Mouse (Mus musculus): Measurements from ENCODE around the gene Mmp9. TPM values are rescaled to one million over a fixed set of nuclear protein-coding genes. Genes with fewer than 3 reads are reported as not detected.
A peak's percentile ranks its signal among the peaks of the same experiment; 100 is the strongest.

Gene Mmp9
- polyA plus RNA-seq, 1 experiment from 2014 or later = 0.42 TPM

DNA sequence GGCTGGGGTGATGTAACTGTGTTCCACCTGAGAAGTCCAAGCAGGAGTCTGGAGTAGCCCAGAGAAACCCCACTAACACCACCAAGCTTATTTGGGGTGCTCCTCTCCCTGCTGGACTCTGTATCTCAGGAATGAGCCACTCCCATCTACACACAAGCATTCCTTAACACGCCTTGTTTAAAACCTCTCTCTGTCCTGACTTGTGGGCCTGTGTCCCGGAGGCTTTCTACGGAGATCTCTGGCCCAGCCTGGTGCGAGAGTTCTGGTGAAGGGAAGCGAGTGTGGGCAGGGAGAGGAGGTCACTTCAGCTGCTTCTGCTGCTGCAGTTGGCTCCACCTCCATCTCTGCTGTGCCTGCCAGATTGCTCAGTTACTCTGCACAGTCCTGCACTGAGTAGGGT lies 15.6 kb downstream of the Mmp9 start:
- Histone ChIP-seq H3K4me2 (no peak overlapping the region), H3K4me1 (replicated peaks) (peaks cover 9% of the 10 kb centered on the region), H3K27ac (ENCODE audit: poor library complexity, severe bottlenecking) (no peak overlapping the region), H3K36me3 (no peaks in the 10 kb centered on the region), H3K9ac (no peak overlapping the region), H3K9me3 (replicated peaks) (peaks cover 7% of the 10 kb centered on the region; the same call in 1 of the 2 replicates), H3K4me3 (no peak overlapping the region), H3K27me3 (replicated peaks) (peaks cover 71% of the 10 kb centered on the region)
- WGBS = 59% methylated on average over 5 of the region's 5 CpGs
- no peak for ATAC-seq (ENCODE audit: insufficient number of reproducible peaks, low FRiP score)

DNA sequence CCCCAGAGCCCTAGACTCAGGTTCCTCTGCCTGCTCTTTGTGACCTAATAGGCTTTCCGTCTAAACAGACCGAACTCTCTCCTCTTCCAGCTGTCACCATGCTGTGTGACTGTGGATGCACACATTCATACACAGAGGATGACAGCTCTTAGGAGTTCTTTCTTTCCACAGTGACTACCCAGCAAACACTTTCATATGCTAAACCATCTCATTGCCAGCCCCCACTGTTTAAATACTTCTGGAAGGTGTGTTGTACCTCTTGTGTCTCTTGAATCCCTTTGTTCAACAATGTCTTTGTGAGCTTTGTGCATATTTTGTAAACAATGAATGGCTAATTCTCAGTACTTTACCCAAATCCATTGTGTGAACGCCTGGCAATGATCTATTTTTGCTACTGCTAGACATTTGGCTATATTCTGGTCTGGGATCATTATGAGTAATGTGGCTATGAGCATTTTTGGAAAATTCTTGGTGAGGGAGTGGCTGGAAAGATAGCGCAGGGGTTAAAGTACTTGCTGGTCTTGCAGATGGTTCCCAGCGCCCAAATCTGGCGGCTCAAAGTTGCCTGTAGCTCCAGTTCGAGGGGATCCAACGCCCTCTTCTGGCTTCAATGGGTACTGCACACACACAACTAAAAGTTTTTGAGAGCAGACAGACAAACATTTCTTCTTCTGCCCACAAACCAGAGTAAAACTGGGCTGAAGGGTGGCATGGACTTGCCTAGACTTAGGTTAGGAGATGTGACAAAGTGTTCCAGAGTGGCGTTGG lies 17.2 kb downstream of the Mmp9 start:
- Histone ChIP-seq H3K9ac (no peak overlapping the region), H3K9me3 (replicated peaks) (peaks cover 7% of the 10 kb centered on the region; the same call in 1 of the 2 replicates), H3K4me2 (no peak overlapping the region), H3K4me3 (no peak overlapping the region), H3K27me3 (replicated peaks) (peaks cover 61% of the 10 kb centered on the region), H3K36me3 (no peaks in the 10 kb centered on the region), H3K4me1 (replicated peaks) (peaks cover 11% of the 10 kb centered on the region), H3K27ac (ENCODE audit: poor library complexity, severe bottlenecking) (no peak overlapping the region)
- no peak for ATAC-seq (ENCODE audit: insufficient number of reproducible peaks, low FRiP score)
- WGBS = 56% methylated on average over 9 of the region's 9 CpGs

DNA sequence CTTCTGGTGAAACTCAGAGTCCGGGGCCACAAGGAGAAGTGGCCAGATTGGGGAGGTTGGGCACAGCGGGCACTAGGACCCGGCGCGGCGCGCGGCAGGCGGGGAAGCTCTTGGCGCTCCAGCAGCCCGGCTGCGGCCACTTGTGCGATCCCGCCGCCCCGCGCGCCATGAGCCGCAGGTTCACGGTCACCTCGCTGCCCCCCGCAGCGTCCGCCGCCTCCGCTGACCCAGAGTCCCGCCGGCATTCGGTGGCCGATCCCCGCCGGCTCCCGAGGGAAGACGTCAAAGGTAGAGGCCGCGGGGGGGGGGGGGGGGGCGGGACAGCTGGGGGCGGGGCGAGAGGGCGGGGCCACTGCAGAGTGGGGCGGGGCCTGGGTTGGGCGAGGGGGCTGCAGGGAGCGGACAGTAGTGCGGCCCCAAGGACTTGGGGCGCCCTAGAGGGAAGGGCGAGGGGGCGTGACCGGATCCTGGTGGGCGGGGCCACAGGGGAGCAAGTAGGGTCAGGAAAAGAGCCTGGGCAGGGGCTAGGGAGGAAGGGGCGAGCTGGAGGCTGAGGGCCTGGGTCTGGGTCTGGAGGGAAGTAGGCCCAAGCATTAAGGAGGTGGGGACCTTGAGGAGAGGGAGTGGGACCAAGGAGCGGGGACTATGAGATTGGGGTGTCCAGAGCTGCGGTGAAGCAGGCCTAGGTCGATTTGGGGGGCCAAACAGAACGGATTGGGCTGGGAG lies 20.3 kb downstream of the Mmp9 start, which contains the start of gene Slc12a5:
Slc12a5 (plus strand) TSS at position 87 of the 726 bp plus-strand sequence.
- Histone ChIP-seq H3K4me1 (replicated peaks) (peaks cover 11% of the 10 kb centered on the region), H3K9ac (peak within 1 kb of the TSS; percentile 67), H3K27ac (ENCODE audit: poor library complexity, severe bottlenecking) (no peak within 1 kb of the TSS), H3K4me3 (peak within 1 kb of the TSS; percentile 73), H3K4me2 (peak within 1 kb of the TSS; percentile 88), H3K27me3 (replicated peaks) (peaks cover 61% of the 10 kb centered on the region), H3K9me3 (replicated peaks) (peaks cover 4% of the 10 kb centered on the region; the same call in 1 of the 2 replicates), H3K36me3 (no peaks in the 10 kb centered on the region)
- ATAC-seq (ENCODE audit: insufficient number of reproducible peaks, low FRiP score) = peak; percentile 83
- WGBS = 1% methylated on average over 48 of the region's 54 CpGs

DNA sequence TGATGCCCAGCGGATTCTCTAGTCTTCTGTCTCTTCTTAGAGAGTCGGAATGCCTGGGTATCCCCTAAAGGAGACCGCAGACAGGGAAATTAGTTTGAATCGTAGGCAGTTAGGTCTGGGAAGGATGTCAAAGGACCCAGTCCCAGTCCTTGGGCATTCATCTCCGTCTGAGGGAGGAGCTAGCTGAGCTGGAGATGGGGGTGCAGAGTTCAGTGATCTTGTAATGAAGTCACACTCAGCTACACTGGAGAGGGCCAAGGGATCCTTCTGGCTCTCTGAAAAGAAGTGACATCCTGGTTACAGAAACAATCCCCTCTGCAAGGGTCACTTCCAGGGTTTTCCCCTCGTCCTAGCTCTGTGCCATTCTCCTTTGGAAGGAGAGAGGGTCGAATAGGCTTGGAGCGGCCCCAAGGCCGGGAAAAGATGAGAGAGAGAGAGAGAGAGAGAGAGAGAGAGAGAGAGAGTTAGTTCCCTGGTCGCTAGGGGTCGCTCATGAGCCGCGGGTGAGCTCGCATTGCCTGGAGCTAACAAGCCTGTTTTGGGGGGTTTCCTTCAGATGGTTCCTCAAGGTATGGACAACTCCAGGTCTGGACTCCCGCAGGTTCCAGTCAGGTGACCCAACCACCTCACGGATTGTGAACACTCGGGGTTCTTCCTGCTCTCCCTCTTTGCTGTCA lies 21.1 kb downstream of the Mmp9 start:
- peak overlapping the region; percentile 67; the same call in 1 of the 2 replicates for H3K9ac ChIP-seq
- no peak overlapping the region for H3K27ac ChIP-seq (ENCODE audit: poor library complexity, severe bottlenecking)
- H3K36me3 ChIP-seq = no peaks in the 10 kb centered on the region
- ATAC-seq (ENCODE audit: insufficient number of reproducible peaks, low FRiP score) = no peak
- peak overlapping the region; percentile 88 for H3K4me2 ChIP-seq
- WGBS = 10% methylated on average over 17 of the region's 17 CpGs
- peaks cover 61% of the 10 kb centered on the region for H3K27me3 ChIP-seq (replicated peaks)
- peaks cover 11% of the 10 kb centered on the region for H3K4me1 ChIP-seq (replicated peaks)
- H3K9me3 ChIP-seq (replicated peaks) = peaks cover 3% of the 10 kb centered on the region; the same call in 1 of the 2 replicates
- H3K4me3 ChIP-seq = no peak overlapping the region; the same call in 1 of the 2 replicates

DNA sequence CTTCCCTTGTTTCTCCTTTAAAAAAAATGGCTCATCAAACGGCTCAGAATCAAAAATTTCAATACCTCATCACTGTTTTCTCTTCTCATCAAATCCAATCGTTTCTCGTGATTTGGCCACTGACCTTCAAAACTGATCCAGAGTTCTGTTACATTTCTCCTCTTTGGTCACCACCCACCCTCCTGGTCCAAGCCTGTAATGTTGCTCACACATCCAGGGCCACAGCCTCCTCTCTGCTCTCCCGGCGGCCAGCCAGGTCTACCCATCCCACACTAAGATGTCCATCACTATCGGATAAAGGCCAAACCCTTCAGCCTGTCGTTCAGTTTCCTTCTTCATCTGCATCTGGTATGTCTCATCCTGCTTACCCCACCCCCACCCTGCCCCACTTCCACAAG lies 21.6 kb downstream of the Mmp9 start:
- no peak for ATAC-seq (ENCODE audit: insufficient number of reproducible peaks, low FRiP score)
- no peaks in the 10 kb centered on the region for H3K36me3 ChIP-seq
- H3K4me3 ChIP-seq = no peak overlapping the region
- WGBS = 33% methylated on average over 7 of the region's 7 CpGs
- peaks cover 11% of the 10 kb centered on the region for H3K4me1 ChIP-seq (replicated peaks)
- peaks cover 3% of the 10 kb centered on the region; the same call in 1 of the 2 replicates for H3K9me3 ChIP-seq (replicated peaks)
- H3K27me3 ChIP-seq (replicated peaks) = peaks cover 61% of the 10 kb centered on the region
- no peak overlapping the region for H3K27ac ChIP-seq (ENCODE audit: poor library complexity, severe bottlenecking)
- H3K9ac ChIP-seq = no peak overlapping the region
- H3K4me2 ChIP-seq = no peak overlapping the region

DNA sequence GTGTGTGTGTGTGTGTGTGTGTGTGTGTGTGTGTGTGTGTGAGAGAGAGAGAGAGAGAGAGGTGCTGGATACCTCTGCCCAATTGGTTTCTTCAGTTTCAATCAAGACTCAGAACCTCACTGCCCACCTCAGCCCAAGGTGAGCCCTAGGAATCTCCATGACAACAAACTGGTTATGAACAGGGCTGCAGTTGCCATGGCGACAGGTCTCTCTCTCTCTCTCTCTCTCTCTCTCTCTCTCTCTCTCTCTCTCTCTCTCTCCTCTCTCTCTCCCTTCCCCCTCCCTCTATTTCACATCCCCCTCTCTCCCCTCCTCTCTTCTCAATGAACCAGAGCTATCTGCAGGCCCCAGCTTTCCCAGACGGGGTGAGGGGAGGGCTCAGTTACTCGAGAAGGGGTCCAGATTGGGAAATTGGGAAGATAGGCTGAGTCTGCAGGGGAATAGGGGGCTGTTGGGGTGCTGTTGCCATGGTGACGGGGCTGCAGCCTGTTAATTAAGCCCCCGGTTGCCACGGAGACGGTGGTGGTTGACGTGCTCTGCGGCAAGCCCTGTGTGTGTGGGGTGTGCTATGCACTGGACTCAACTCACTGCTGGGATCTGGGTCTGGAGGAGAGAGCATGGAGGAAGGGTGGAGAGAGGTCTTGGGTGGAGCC lies 23.8 kb downstream of the Mmp9 start:
- no peak overlapping the region for H3K27ac ChIP-seq (ENCODE audit: poor library complexity, severe bottlenecking)
- H3K9me3 ChIP-seq (replicated peaks) = no peaks in the 10 kb centered on the region
- H3K4me1 ChIP-seq (replicated peaks) = peaks cover 19% of the 10 kb centered on the region
- H3K36me3 ChIP-seq = no peaks in the 10 kb centered on the region
- no peak for ATAC-seq (ENCODE audit: insufficient number of reproducible peaks, low FRiP score)
- H3K4me2 ChIP-seq = no peak overlapping the region
- H3K9ac ChIP-seq = no peak overlapping the region
- H3K4me3 ChIP-seq = no peak overlapping the region
- peaks cover 73% of the 10 kb centered on the region for H3K27me3 ChIP-seq (replicated peaks)
- 54% methylated on average over 9 of the region's 9 CpGs for WGBS

DNA sequence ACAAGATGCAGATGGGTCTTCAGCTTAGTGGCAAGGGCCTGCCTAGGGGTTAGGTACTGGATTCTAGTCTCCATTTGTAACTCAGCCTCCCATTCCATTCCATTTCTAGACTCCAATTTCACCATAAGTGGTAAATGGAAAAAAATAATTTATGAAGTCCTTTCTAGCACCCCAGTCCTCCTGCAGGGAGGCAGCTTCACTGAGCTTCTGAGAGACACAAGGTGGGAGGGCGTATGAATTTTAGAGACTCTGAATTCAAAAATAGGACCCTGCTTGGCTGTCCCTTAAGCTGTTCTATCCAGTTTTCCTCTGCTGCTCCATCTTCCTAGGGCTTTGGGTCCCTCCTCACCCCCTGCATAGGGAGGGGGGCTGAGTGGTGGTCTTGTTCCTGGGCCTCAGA lies 24.4 kb downstream of the Mmp9 start:
- H3K36me3 ChIP-seq = no peaks in the 10 kb centered on the region
- H3K27me3 ChIP-seq (replicated peaks) = peaks cover 79% of the 10 kb centered on the region
- H3K4me2 ChIP-seq = no peak overlapping the region
- no peak overlapping the region for H3K27ac ChIP-seq (ENCODE audit: poor library complexity, severe bottlenecking)
- no peaks in the 10 kb centered on the region for H3K9me3 ChIP-seq (replicated peaks)
- no peak overlapping the region for H3K4me3 ChIP-seq
- no peak overlapping the region for H3K9ac ChIP-seq
- WGBS = 82% methylated on average over 1 of the region's 1 CpGs
- peaks cover 19% of the 10 kb centered on the region for H3K4me1 ChIP-seq (replicated peaks)
- ATAC-seq (ENCODE audit: insufficient number of reproducible peaks, low FRiP score) = no peak

DNA sequence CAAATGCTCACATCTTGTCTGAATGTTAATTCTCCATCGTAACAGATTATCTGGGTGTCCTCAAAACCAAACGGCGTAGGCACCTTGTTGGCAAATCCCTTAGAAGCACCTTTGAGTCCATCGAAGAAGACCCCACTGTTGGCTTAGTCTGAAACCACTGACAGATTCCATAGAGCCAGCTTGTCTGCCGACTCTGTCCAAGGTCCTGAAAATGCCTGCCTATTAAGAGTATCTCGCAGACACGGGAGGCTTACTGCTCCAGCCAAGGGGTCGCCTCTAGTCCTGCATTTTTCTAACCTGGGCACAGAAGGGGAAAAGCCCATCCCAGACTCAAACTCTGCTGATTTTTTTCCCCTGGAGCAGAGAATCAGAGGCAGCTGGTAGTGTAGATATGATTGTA lies 25.8 kb downstream of the Mmp9 start:
- Histone ChIP-seq H3K36me3 (no peaks in the 10 kb centered on the region), H3K9me3 (replicated peaks) (no peaks in the 10 kb centered on the region), H3K4me2 (no peak overlapping the region), H3K27ac (ENCODE audit: poor library complexity, severe bottlenecking) (no peak overlapping the region), H3K27me3 (replicated peaks) (peaks cover 89% of the 10 kb centered on the region), H3K4me3 (no peak overlapping the region), H3K9ac (no peak overlapping the region), H3K4me1 (replicated peaks) (peaks cover 17% of the 10 kb centered on the region)
- no peak for ATAC-seq (ENCODE audit: insufficient number of reproducible peaks, low FRiP score)
- 15% methylated on average over 8 of the region's 8 CpGs for WGBS

DNA sequence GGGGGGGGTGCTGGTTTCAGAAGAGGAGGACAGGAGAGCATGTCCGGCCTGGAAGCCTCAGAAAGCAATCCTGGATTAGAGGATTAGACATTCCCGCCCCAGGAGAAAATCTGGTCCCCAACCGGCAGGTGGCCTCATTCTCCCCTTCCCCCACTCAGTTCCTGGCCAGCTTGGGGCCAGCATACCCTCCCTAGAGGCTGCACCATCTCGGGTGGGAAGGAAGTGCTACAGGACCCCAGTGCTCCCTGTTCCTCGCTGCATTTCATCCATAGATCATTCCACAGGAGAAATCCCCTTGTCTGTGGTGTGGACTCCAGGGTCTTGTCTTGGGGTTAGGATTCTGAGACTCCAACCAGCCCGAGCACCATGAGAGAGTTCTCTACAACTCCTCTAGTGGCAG lies 26.6 kb downstream of the Mmp9 start:
- WGBS = 14% methylated on average over 6 of the region's 6 CpGs
- peaks cover 93% of the 10 kb centered on the region for H3K27me3 ChIP-seq (replicated peaks)
- peaks cover 17% of the 10 kb centered on the region for H3K4me1 ChIP-seq (replicated peaks)
- H3K36me3 ChIP-seq = no peaks in the 10 kb centered on the region
- no peaks in the 10 kb centered on the region for H3K9me3 ChIP-seq (replicated peaks)
- no peak overlapping the region for H3K27ac ChIP-seq (ENCODE audit: poor library complexity, severe bottlenecking)
- ATAC-seq (ENCODE audit: insufficient number of reproducible peaks, low FRiP score) = no peak
- H3K4me3 ChIP-seq = no peak overlapping the region
- H3K4me2 ChIP-seq = no peak overlapping the region
- H3K9ac ChIP-seq = no peak overlapping the region

DNA sequence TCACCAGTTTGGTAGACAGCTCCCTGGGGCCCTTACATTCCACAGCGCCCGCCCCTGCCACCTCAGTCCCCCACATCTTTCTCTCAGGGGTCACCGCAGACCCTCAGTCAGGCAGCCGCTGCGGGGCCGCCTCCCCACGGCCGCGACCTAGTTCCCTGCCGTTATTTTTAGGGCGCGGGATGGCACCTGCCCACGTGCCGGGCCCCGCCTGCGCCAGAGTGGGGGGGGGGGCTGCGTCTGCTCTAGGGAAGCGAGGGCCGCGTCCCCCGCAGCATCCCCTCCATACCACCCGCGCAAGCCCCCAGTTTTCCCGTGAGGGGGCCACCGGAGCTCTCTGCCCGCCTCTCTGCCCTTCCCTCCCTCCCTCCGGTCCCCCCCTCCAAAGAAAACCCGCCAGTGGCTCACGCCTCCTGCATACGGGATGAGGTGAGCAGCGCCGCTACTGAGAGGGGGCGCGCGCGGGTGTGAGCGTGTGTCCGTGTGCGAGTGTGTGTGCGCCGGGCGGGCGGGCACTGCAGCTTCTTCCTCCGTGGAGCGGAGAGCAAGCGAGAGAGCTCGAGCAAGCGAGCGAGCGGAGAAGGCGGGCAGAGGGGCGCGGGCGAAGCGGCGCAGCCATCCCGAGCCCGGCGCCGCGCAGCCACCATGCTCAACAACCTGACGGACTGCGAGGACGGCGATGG lies 27.3 kb downstream of the Mmp9 start:
- Histone ChIP-seq H3K4me3 (peak overlapping the region; percentile 37), H3K27me3 (replicated peaks) (peaks cover 99% of the 10 kb centered on the region), H3K36me3 (no peaks in the 10 kb centered on the region), H3K9me3 (replicated peaks) (no peaks in the 10 kb centered on the region), H3K4me2 (peak overlapping the region; percentile 64), H3K4me1 (replicated peaks) (peaks cover 17% of the 10 kb centered on the region), H3K27ac (ENCODE audit: poor library complexity, severe bottlenecking) (no peak overlapping the region), H3K9ac (no peak overlapping the region)
- WGBS = 3% methylated on average over 62 of the region's 65 CpGs
- 0 out of 2 replicates have a peak, but pooled peaks have one; percentile 22 for ATAC-seq (ENCODE audit: insufficient number of reproducible peaks, low FRiP score)

Data from heart, embryonic 12.5 days (tissue).